In the genomic region with DNA sequence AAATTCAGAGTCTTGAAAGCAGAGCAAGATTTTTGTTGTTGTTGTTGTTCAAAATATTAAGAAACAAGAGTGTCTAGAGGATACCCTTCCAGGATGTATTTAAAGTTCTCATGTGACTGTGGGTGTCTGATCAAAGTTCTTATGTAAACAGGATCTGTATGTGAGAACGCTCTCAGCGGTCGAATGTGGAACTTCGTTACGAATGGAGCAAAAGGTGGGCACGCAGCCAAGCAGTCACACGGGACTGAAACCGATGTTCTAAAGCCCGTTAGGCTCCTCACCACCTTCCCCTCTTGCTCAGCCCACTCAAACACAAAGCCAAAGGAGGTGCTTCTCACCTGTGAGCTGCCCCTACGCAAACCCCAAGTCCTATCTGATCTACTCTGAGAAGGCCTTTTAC, we compare ENCODE assay signal across 8 mouse cellular contexts.
DNase-seq lines count a peak whose midpoint lies in the region; ATAC-seq lines count a peak whose summit lies in the region.

No protein-coding gene starts in this region.

- DNase-seq in cerebellum, adult 11-12 months: no peak
- DNase-seq in frontal cortex, postnatal 25 days (ENCODE audit: low spot score in 2 of 2): peak; percentile 18 to 34
- DNase-seq in induced T-regulatory cell, adult 2 months (ENCODE audit: low read depth): peak; percentile 76
- DNase-seq in layer of hippocampus, postnatal 14 days (ENCODE audit: low spot score in 2 of 2): peak; percentile 47 to 48
- peak; percentile 28 for DNase-seq in telencephalon, adult 2 months (ENCODE audit: low read depth, low spot score)

- ATAC-seq in cerebellum, adult (ENCODE audit: insufficient number of reproducible peaks, low FRiP score, low TSS enrichment): peak; percentile 36; the same call in 1 of the 2 replicates
- peak; percentile 96 for ATAC-seq in activated CD4-positive, CD25-positive, alpha-beta regulatory T cell, adult 4 months
- peak; percentile 94 for ATAC-seq in megakaryocyte-erythroid progenitor cell, adult 5-6 weeks (replicated peaks; ENCODE audit: low FRiP score, low TSS enrichment, poor library complexity, severe bottlenecking)

Comparison
In these comparisons a context has a peak if more than half of its experiments do, and no peak if none do; other contexts are left out.
1. ATAC-seq: peak in every context shown above with its lines; median percentile 96 in activated CD4-positive, CD25-positive, alpha-beta regulatory T cell, adult 4 months; 94 in megakaryocyte-erythroid progenitor cell, adult 5-6 weeks; 36 in cerebellum, adult.